Mouse (Mus musculus): ENCODE data around the gene Fam131c.

DNA sequence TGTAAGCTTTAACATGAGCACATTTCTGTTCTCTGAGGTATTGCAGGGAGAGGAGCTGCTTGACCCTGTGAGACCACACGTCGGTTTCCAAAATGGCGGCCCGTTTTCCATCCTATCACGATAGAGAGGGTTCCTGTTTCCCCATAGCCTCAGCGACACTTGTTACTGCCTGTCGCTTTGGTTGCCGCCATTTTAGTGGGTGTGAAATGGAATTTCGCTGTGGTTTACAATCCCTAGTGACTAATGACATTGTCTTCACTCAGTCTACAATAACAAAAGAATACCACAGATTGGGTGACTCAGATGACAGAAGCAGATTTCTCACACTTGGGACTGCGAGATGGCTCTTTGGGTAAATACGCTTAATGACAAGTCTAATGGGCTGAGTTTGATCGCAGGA, 22.8 kb upstream of the Fam131c start:
- TF ChIP-seq POLR2A (IDR thresholded peaks at IDR 0.05; ENCODE audit: extremely low read depth, insufficient read depth, low read length) (no peak), CTCF (IDR thresholded peaks at IDR 0.05; ENCODE audit: low read depth, low read length) (no peak)

Data from liver, adult 2 months (tissue).